Mouse (Mus musculus) lung, postnatal 36 days (tissue): ENCODE results near the gene Prdx3.

Experiments used
- DNase-seq: peaks from one replicate; pipeline ENCODE4 v3.0.0; 2022; ENCODE audit warnings: mixed read lengths

Gene Prdx3

GRCm38 (mm10) chr19:60860868-60861700 lies 13.3 kb downstream of the Prdx3 start, which contains the start of gene Sfxn4:
Gene Sfxn4, minus strand, starts transcription at chr19:60861479.
- peak; percentile 97 for DNase-seq

- DNase-seq: no peak
Measured at GRCm38 (mm10) chr19:60845731-60846130, 28.6 kb downstream of the Prdx3 start.

DNA sequence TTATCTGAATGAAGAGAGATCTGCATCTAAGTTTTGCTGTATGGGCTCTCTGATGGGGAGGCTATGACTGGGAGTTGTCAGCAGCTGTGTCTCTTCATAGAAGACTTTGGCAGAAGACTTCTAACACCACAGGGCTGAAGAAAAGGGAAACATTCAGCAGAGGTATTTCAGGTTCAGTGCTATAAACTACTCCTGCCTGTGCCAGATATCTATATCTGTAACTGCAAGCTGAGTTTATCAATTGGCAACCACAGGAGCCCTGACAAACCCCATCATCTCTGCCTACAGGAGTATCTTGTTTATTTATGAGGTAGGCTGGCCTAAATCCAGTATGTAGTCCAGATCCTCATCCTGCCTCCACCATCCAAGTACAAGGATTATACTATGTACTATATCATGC lies 31.0 kb downstream of the Prdx3 start:
- no peak for DNase-seq

GRCm38 (mm10) chr19:60837747-60838146 lies 36.6 kb downstream of the Prdx3 start:
- DNase-seq: peak; percentile 85

- DNase-seq: peak; percentile 7
Measured at GRCm38 (mm10) chr19:60818677-60819076, 55.7 kb downstream of the Prdx3 start.
